Mouse (Mus musculus) ovary, postnatal 10 days (tissue): ENCODE results near the gene Abca7.
"Not testable (repeated sequence)": the region's sequence is repeated elsewhere in the genome, so short reads cannot be mapped to it uniquely, and the experiment has no call there.

Experiments used
- DNase-seq: peaks from one replicate; pipeline ENCODE4 v3.0.0; 2022; ENCODE audit warnings: low spot score

Gene Abca7

GRCm38 (mm10) chr10:80021320-80021641 is 25.0 kb downstream of the Abca7 start:
- no peak for DNase-seq

- no peak for DNase-seq
Observed at GRCm38 (mm10) chr10:80022164-80022563, 25.9 kb downstream of the Abca7 start.

- no peak for DNase-seq
Observed at GRCm38 (mm10) chr10:80022806-80023205, 26.5 kb downstream of the Abca7 start.

GRCm38 (mm10) chr10:80023758-80024157 is 27.5 kb downstream of the Abca7 start:
- DNase-seq: no peak

- no peak for DNase-seq
Observed at GRCm38 (mm10) chr10:80024229-80025043, 28.1 kb downstream of the Abca7 start.

GRCm38 (mm10) chr10:80025044-80025347 is 28.7 kb downstream of the Abca7 start:
- DNase-seq: no peak

GRCm38 (mm10) chr10:80025463-80025862 is 29.2 kb downstream of the Abca7 start:
- DNase-seq: no peak

- DNase-seq: no peak
Observed at GRCm38 (mm10) chr10:80025889-80026288, 29.6 kb downstream of the Abca7 start.

- DNase-seq: no peak
Observed at GRCm38 (mm10) chr10:80027681-80028520, 31.6 kb downstream of the Abca7 start.

GRCm38 (mm10) chr10:80028521-80028846 is 32.2 kb downstream of the Abca7 start:
- no peak for DNase-seq

GRCm38 (mm10) chr10:80030191-80030590 is 33.9 kb downstream of the Abca7 start:
- DNase-seq: no peak

- DNase-seq: no peak
Observed at GRCm38 (mm10) chr10:80030736-80031135, 34.4 kb downstream of the Abca7 start.

- no peak for DNase-seq
Observed at GRCm38 (mm10) chr10:80032799-80033480, 36.6 kb downstream of the Abca7 start.

- DNase-seq: no peak
Observed at GRCm38 (mm10) chr10:80033511-80034391, 37.5 kb downstream of the Abca7 start.

GRCm38 (mm10) chr10:80035148-80035547 is 38.9 kb downstream of the Abca7 start:
- DNase-seq: no peak

GRCm38 (mm10) chr10:80035686-80036085 is 39.4 kb downstream of the Abca7 start:
- DNase-seq: no peak

- no peak for DNase-seq
Observed at GRCm38 (mm10) chr10:80036832-80037231, 40.5 kb downstream of the Abca7 start.

- peak; percentile 92 for DNase-seq
Observed at GRCm38 (mm10) chr10:80039559-80039979, 43.3 kb downstream of the Abca7 start, which contains the start of gene Polr2e. TSS of gene Polr2e (minus strand) at chr10:80039795.

- DNase-seq: not testable (repeated sequence)
Observed at GRCm38 (mm10) chr10:80041409-80042060, 45.2 kb downstream of the Abca7 start.

GRCm38 (mm10) chr10:80044087-80044486 is 47.8 kb downstream of the Abca7 start:
- DNase-seq: no peak

GRCm38 (mm10) chr10:80045364-80045763 is 49.1 kb downstream of the Abca7 start:
- not testable (repeated sequence) for DNase-seq
